Mouse (Mus musculus): ENCODE measurements around the gene Fam71a. TPM values are rescaled to one million over a fixed set of nuclear protein-coding genes. Genes with fewer than 3 reads are reported as not detected.

Gene Fam71a
- polyA plus RNA-seq, 1 experiment = not detected

GRCm38 (mm10) chr1:191189671-191190372 lies 25.2 kb upstream of the Fam71a start:
- H3K4me3 ChIP-seq (ENCODE audit: extremely low read depth, insufficient read depth, insufficient read length) = no peak overlapping the region
- H3K4me1 ChIP-seq (ENCODE audit: control insufficient read depth, insufficient read depth, insufficient read length) = peaks cover 15% of the 10 kb centered on the region; the same call in 1 of the 2 replicates
- no peaks in the 10 kb centered on the region for H3K36me3 ChIP-seq (ENCODE audit: control insufficient read depth, insufficient read depth, low read length)
- WGBS = 78% methylated on average over 6 of the region's 6 CpGs
- H3K27ac ChIP-seq (ENCODE audit: insufficient read depth, low read length) = no peak overlapping the region
- DNase-seq (ENCODE audit: low read depth in 1 of 2, low spot score in 2 of 2) = no peak
- peaks cover 8% of the 10 kb centered on the region for H3K27me3 ChIP-seq (ENCODE audit: control insufficient read depth, insufficient read depth, low read length)
- TF ChIP-seq CTCF (IDR thresholded peaks at IDR 0.05; ENCODE audit: extremely low read depth, insufficient read depth, insufficient read length, insufficient replicate concordance) (no peak), POLR2A (IDR thresholded peaks at IDR 0.05; ENCODE audit: low read depth, low read length) (no peak)

- 27% methylated on average over 7 of the region's 7 CpGs for WGBS
- Histone ChIP-seq H3K27me3 (ENCODE audit: control insufficient read depth, insufficient read depth, low read length) (peaks cover 21% of the 10 kb centered on the region), H3K27ac (ENCODE audit: insufficient read depth, low read length) (no peak overlapping the region), H3K36me3 (ENCODE audit: control insufficient read depth, insufficient read depth, low read length) (no peaks in the 10 kb centered on the region), H3K4me3 (ENCODE audit: extremely low read depth, insufficient read depth, insufficient read length) (no peak overlapping the region), H3K4me1 (ENCODE audit: control insufficient read depth, insufficient read depth, insufficient read length) (peaks cover 20% of the 10 kb centered on the region; the same call in 1 of the 2 replicates)
- TF ChIP-seq CTCF (IDR thresholded peaks at IDR 0.05; ENCODE audit: extremely low read depth, insufficient read depth, insufficient read length, insufficient replicate concordance) = no peak
- TF ChIP-seq POLR2A (IDR thresholded peaks at IDR 0.05; ENCODE audit: low read depth, low read length) = no peak
- DNase-seq (ENCODE audit: low read depth in 1 of 2, low spot score in 2 of 2) = no peak
These were observed 21.8 kb upstream of the Fam71a start for GRCm38 (mm10) chr1:191186386-191186770.

- H3K27me3 ChIP-seq (ENCODE audit: control insufficient read depth, insufficient read depth, low read length) = peaks cover 24% of the 10 kb centered on the region
- no peaks in the 10 kb centered on the region for H3K36me3 ChIP-seq (ENCODE audit: control insufficient read depth, insufficient read depth, low read length)
- H3K4me3 ChIP-seq (ENCODE audit: extremely low read depth, insufficient read depth, insufficient read length) = peak overlapping the region; percentile 35; the same call in 1 of the 2 replicates
- 2% methylated on average over 16 of the region's 16 CpGs for WGBS
- H3K27ac ChIP-seq (ENCODE audit: insufficient read depth, low read length) = no peak overlapping the region
- TF ChIP-seq POLR2A (IDR thresholded peaks at IDR 0.05; ENCODE audit: low read depth, low read length) = no peak
- TF ChIP-seq CTCF (IDR thresholded peaks at IDR 0.05; ENCODE audit: extremely low read depth, insufficient read depth, insufficient read length, insufficient replicate concordance) = no peak
- H3K4me1 ChIP-seq (ENCODE audit: control insufficient read depth, insufficient read depth, insufficient read length) = peaks cover 20% of the 10 kb centered on the region; the same call in 1 of the 2 replicates
- no peak for DNase-seq (ENCODE audit: low read depth in 1 of 2, low spot score in 2 of 2)
These were observed 21.3 kb upstream of the Fam71a start for GRCm38 (mm10) chr1:191185761-191186385.

GRCm38 (mm10) chr1:191184841-191185251 lies 20.2 kb upstream of the Fam71a start:
- Histone ChIP-seq H3K27me3 (ENCODE audit: control insufficient read depth, insufficient read depth, low read length) (peaks cover 24% of the 10 kb centered on the region), H3K4me1 (ENCODE audit: control insufficient read depth, insufficient read depth, insufficient read length) (peaks cover 20% of the 10 kb centered on the region; the same call in 1 of the 2 replicates), H3K4me3 (ENCODE audit: extremely low read depth, insufficient read depth, insufficient read length) (peak overlapping the region; percentile 65; the same call in 1 of the 2 replicates), H3K36me3 (ENCODE audit: control insufficient read depth, insufficient read depth, low read length) (no peaks in the 10 kb centered on the region), H3K27ac (ENCODE audit: insufficient read depth, low read length) (no peak overlapping the region)
- TF ChIP-seq CTCF (IDR thresholded peaks at IDR 0.05; ENCODE audit: extremely low read depth, insufficient read depth, insufficient read length, insufficient replicate concordance) (no peak), POLR2A (IDR thresholded peaks at IDR 0.05; ENCODE audit: low read depth, low read length) (no peak)
- 3% methylated on average over 22 of the region's 22 CpGs for WGBS
- DNase-seq (ENCODE audit: low read depth in 1 of 2, low spot score in 2 of 2) = no peak

- peaks cover 25% of the 10 kb centered on the region for H3K27me3 ChIP-seq (ENCODE audit: control insufficient read depth, insufficient read depth, low read length)
- 5% methylated on average over 42 of the region's 42 CpGs for WGBS
- H3K27ac ChIP-seq (ENCODE audit: insufficient read depth, low read length) = no peak overlapping the region
These were observed 19.6 kb upstream of the Fam71a start for GRCm38 (mm10) chr1:191184066-191184815.

GRCm38 (mm10) chr1:191183163-191184065 lies 18.8 kb upstream of the Fam71a start:
- 2% methylated on average over 67 of the region's 67 CpGs for WGBS
- peak overlapping the region; percentile 51 for H3K27ac ChIP-seq (ENCODE audit: insufficient read depth, low read length)
- peaks cover 20% of the 10 kb centered on the region; the same call in 1 of the 2 replicates for H3K4me1 ChIP-seq (ENCODE audit: control insufficient read depth, insufficient read depth, insufficient read length)

More at GRCm38 (mm10) chr1:191184066-191184815, 19.6 kb upstream of the Fam71a start:
- no peak for TF ChIP-seq CTCF (IDR thresholded peaks at IDR 0.05; ENCODE audit: extremely low read depth, insufficient read depth, insufficient read length, insufficient replicate concordance)
- TF ChIP-seq POLR2A (IDR thresholded peaks at IDR 0.05; ENCODE audit: low read depth, low read length) = no peak
- Histone ChIP-seq H3K4me3 (ENCODE audit: extremely low read depth, insufficient read depth, insufficient read length) (peak overlapping the region; percentile 65), H3K36me3 (ENCODE audit: control insufficient read depth, insufficient read depth, low read length) (no peaks in the 10 kb centered on the region), H3K4me1 (ENCODE audit: control insufficient read depth, insufficient read depth, insufficient read length) (peaks cover 20% of the 10 kb centered on the region; the same call in 1 of the 2 replicates)
- no peak for DNase-seq (ENCODE audit: low read depth in 1 of 2, low spot score in 2 of 2)

More at GRCm38 (mm10) chr1:191183163-191184065, 18.8 kb upstream of the Fam71a start:
- Histone ChIP-seq H3K27me3 (ENCODE audit: control insufficient read depth, insufficient read depth, low read length) (peaks cover 25% of the 10 kb centered on the region), H3K36me3 (ENCODE audit: control insufficient read depth, insufficient read depth, low read length) (no peaks in the 10 kb centered on the region), H3K4me3 (ENCODE audit: extremely low read depth, insufficient read depth, insufficient read length) (peak overlapping the region; percentile 65)
- TF ChIP-seq CTCF (IDR thresholded peaks at IDR 0.05; ENCODE audit: extremely low read depth, insufficient read depth, insufficient read length, insufficient replicate concordance) (no peak), POLR2A (IDR thresholded peaks at IDR 0.05; ENCODE audit: low read depth, low read length) (peak; percentile 4; the same call in 1 of the 2 replicates)
- peak; percentile 41 to 57 for DNase-seq (ENCODE audit: low read depth in 1 of 2, low spot score in 2 of 2)
